Mouse (Mus musculus) mammary gland, adult 2 months (tissue): ENCODE data around the gene Ifna9. TPM values are rescaled to one million over a fixed set of nuclear protein-coding genes. Genes with fewer than 3 reads are reported as not detected.

Experiments used
- polyA plus RNA-seq: library from polyadenylated mRNA; depleted of rRNA; stranded (reverse); fragments of >200 nt; gene quantifications from 2 replicates; pipeline ENCODE4 v1.2.3, GENCODE M21; 2012; ENCODE audit warnings: low replicate concordance; rRNA removed

The Ifna9 gene
- polyA plus RNA-seq: not detected in 2 replicates

DNA sequence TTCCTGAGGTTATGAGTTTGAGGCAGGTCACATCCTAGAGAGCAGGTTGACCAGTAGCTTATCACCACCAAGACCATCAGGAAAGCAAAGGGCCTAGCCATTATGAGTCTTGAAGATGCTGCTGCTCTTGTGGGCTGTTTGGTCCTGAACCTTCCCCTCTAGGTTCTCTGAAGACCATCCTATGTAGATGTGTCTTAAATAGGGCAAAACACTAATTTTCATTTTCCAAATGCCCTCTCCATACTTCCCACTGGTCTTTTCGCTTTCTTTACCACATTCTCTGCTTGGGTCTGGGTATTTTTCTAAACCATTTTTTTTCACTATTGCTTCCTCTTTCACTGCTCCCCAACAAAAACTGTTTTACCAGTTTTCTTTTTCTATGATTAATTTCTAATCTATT is at the start of gene Ifna9:
Ifna9 (minus strand) TSS at position 101 of the 400 bp plus-strand sequence.

GRCm38 (mm10) chr4:88634311-88634710 is 42.1 kb upstream of the Ifna9 start, which contains the start of gene C87499:
Gene C87499, minus strand, starts transcription at chr4:88634411.

GRCm38 (mm10) chr4:88603276-88603675 is 11.1 kb upstream of the Ifna9 start, which contains the start of gene Ifna12:
Gene Ifna12, minus strand, starts transcription at chr4:88603376.

GRCm38 (mm10) chr4:88571698-88572097 is 20.5 kb downstream of the Ifna9 start, which contains the start of gene Ifna14:
Gene Ifna14, minus strand, starts transcription at chr4:88571798.

GRCm38 (mm10) chr4:88558145-88558544 is 34.0 kb downstream of the Ifna9 start, which contains the start of gene Ifna15:
Gene Ifna15, minus strand, starts transcription at chr4:88558245.

Other genes starting within 250 kb of the Ifna9 start
- 2.4 and 10.2 TPM in 2 replicates for gene Hacd4, start 153.5 kb downstream of the Ifna9 start, polyA plus RNA-seq
- gene Ifnb1, start 69.6 kb downstream of the Ifna9 start, polyA plus RNA-seq: not detected in 2 replicates
- not detected in 2 replicates for gene Ifna15, start 34.1 kb downstream of the Ifna9 start, polyA plus RNA-seq
- not detected in 2 replicates for gene Ifna14, start 20.6 kb downstream of the Ifna9 start, polyA plus RNA-seq
- gene Ifna12, start 11.0 kb upstream of the Ifna9 start, polyA plus RNA-seq: not detected in 2 replicates
- gene C87499, start 42.0 kb upstream of the Ifna9 start, polyA plus RNA-seq: not detected in 2 replicates
- gene Ifna13, start 52.1 kb upstream of the Ifna9 start, polyA plus RNA-seq: not detected in 2 replicates
- not detected in 2 replicates for gene Ifna16, start 84.5 kb upstream of the Ifna9 start, polyA plus RNA-seq
- not detected in 2 replicates for gene Ifna2, start 91.5 kb upstream of the Ifna9 start, polyA plus RNA-seq
- not detected in 2 replicates for gene Ifnab, start 99.0 kb upstream of the Ifna9 start, polyA plus RNA-seq
- gene Gm26566, start 129.4 kb upstream of the Ifna9 start, polyA plus RNA-seq: 0.43 TPM in 1 of 2 replicates, not detected in the other
- 16.8 and 23.2 TPM in 2 replicates for gene Klhl9, start 130.1 kb upstream of the Ifna9 start, polyA plus RNA-seq
- gene Gm13271, start 162.5 kb upstream of the Ifna9 start, polyA plus RNA-seq: not detected in 2 replicates
- 0.17 and 0.27 TPM in 2 replicates for gene Gm13283, start 167.7 kb upstream of the Ifna9 start, polyA plus RNA-seq
- not detected in 2 replicates for gene Gm13290, start 181.4 kb upstream of the Ifna9 start, polyA plus RNA-seq
- not detected in 2 replicates for gene Gm13289, start 184.5 kb upstream of the Ifna9 start, polyA plus RNA-seq
- not detected in 2 replicates for gene Gm13272, start 187.5 kb upstream of the Ifna9 start, polyA plus RNA-seq
- gene Ifnz, start 189.7 kb upstream of the Ifna9 start, polyA plus RNA-seq: 0.07 TPM in 1 of 2 replicates, not detected in the other
- gene Gm13276, start 193.3 kb upstream of the Ifna9 start, polyA plus RNA-seq: not detected in 2 replicates
- gene Gm13277, start 196.2 kb upstream of the Ifna9 start, polyA plus RNA-seq: not detected in 2 replicates
- gene Gm13278, start 199.2 kb upstream of the Ifna9 start, polyA plus RNA-seq: not detected in 2 replicates
- gene Gm13275, start 202.1 kb upstream of the Ifna9 start, polyA plus RNA-seq: not detected in 2 replicates
- not detected in 2 replicates for gene Gm13279, start 205.0 kb upstream of the Ifna9 start, polyA plus RNA-seq
- gene Gm13285, start 207.3 kb upstream of the Ifna9 start, polyA plus RNA-seq: not detected in 2 replicates
- gene Gm13287, start 210.9 kb upstream of the Ifna9 start, polyA plus RNA-seq: not detected in 2 replicates
- not detected in 2 replicates for gene Gm13288, start 213.1 kb upstream of the Ifna9 start, polyA plus RNA-seq
- not detected in 2 replicates for gene Ifna7, start 223.8 kb upstream of the Ifna9 start, polyA plus RNA-seq
- gene Ifna11, start 227.6 kb upstream of the Ifna9 start, polyA plus RNA-seq: not detected in 2 replicates
- not detected in 2 replicates for gene Ifna6, start 235.0 kb upstream of the Ifna9 start, polyA plus RNA-seq
- not detected in 2 replicates for gene Ifna5, start 243.1 kb upstream of the Ifna9 start, polyA plus RNA-seq
- not detected in 2 replicates for gene Ifna4, start 249.5 kb upstream of the Ifna9 start, polyA plus RNA-seq